Mouse (Mus musculus): ENCODE results near the gene Tnrc6b. TPM values are rescaled to one million over a fixed set of nuclear protein-coding genes. Genes with fewer than 3 reads are reported as not detected.

Tnrc6b gene
- polyA plus RNA-seq, 1 experiment from 2014 or later = 40.1 TPM

GRCm38 (mm10) chr15:80812840-80813239 lies 101.7 kb downstream of the Tnrc6b start:
- H3K27me3 ChIP-seq (ENCODE audit: low read depth, poor library complexity, severe bottlenecking) = no peaks in the 10 kb centered on the region
- no peak overlapping the region for H3K27ac ChIP-seq

GRCm38 (mm10) chr15:80814792-80815191 lies 103.7 kb downstream of the Tnrc6b start:
- no peaks in the 10 kb centered on the region for H3K27me3 ChIP-seq (ENCODE audit: low read depth, poor library complexity, severe bottlenecking)
- peaks cover 23% of the 10 kb centered on the region for H3K36me3 ChIP-seq
- 80% methylated on average over 7 of the region's 7 CpGs for WGBS
- no peaks in the 10 kb centered on the region for H3K9me3 ChIP-seq (replicated peaks)
- H3K27ac ChIP-seq = no peak overlapping the region
- H3K4me1 ChIP-seq = peaks cover 19% of the 10 kb centered on the region
- H3K4me3 ChIP-seq = no peak overlapping the region
- DNase-seq (ENCODE audit: low spot score) = no peak

More at GRCm38 (mm10) chr15:80812840-80813239, 101.7 kb downstream of the Tnrc6b start:
- Histone ChIP-seq H3K4me3 (no peak overlapping the region), H3K4me1 (peaks cover 19% of the 10 kb centered on the region), H3K9me3 (replicated peaks) (no peaks in the 10 kb centered on the region), H3K36me3 (peaks cover 33% of the 10 kb centered on the region)
- DNase-seq (ENCODE audit: low spot score) = no peak
- 94% methylated on average over 4 of the region's 4 CpGs for WGBS

GRCm38 (mm10) chr15:80822276-80822675 lies 111.2 kb downstream of the Tnrc6b start:
- no peaks in the 10 kb centered on the region for H3K27me3 ChIP-seq (ENCODE audit: low read depth, poor library complexity, severe bottlenecking)

GRCm38 (mm10) chr15:80831170-80831569 lies 120.1 kb downstream of the Tnrc6b start:
- no peak for DNase-seq (ENCODE audit: low spot score)
- no peak overlapping the region for H3K4me3 ChIP-seq
- no peaks in the 10 kb centered on the region for H3K27me3 ChIP-seq (ENCODE audit: low read depth, poor library complexity, severe bottlenecking)
- 84% methylated on average over 3 of the region's 3 CpGs for WGBS
- H3K4me1 ChIP-seq = no peaks in the 10 kb centered on the region
- H3K36me3 ChIP-seq = no peaks in the 10 kb centered on the region
- no peak overlapping the region for H3K27ac ChIP-seq
- H3K9me3 ChIP-seq (replicated peaks) = no peaks in the 10 kb centered on the region

More at GRCm38 (mm10) chr15:80822276-80822675, 111.2 kb downstream of the Tnrc6b start:
- Histone ChIP-seq H3K4me1 (no peaks in the 10 kb centered on the region), H3K9me3 (replicated peaks) (no peaks in the 10 kb centered on the region), H3K27ac (no peak overlapping the region), H3K4me3 (no peak overlapping the region), H3K36me3 (peaks cover 6% of the 10 kb centered on the region; the same call in 1 of the 2 replicates)
- no peak for DNase-seq (ENCODE audit: low spot score)
- 6% methylated on average over 1 of the region's 1 CpGs for WGBS

GRCm38 (mm10) chr15:80832808-80833207 lies 121.7 kb downstream of the Tnrc6b start:
- Histone ChIP-seq H3K27me3 (ENCODE audit: low read depth, poor library complexity, severe bottlenecking) (no peaks in the 10 kb centered on the region), H3K36me3 (no peaks in the 10 kb centered on the region), H3K27ac (no peak overlapping the region), H3K4me3 (no peak overlapping the region), H3K9me3 (replicated peaks) (no peaks in the 10 kb centered on the region), H3K4me1 (no peaks in the 10 kb centered on the region)
- no peak for DNase-seq (ENCODE audit: low spot score)
- WGBS = 71% methylated on average over 3 of the region's 3 CpGs

- WGBS = 80% methylated on average over 3 of the region's 3 CpGs
Measured at GRCm38 (mm10) chr15:80836246-80836645, 125.1 kb downstream of the Tnrc6b start.

GRCm38 (mm10) chr15:80838836-80839235 lies 127.7 kb downstream of the Tnrc6b start:
- no peak overlapping the region for H3K4me3 ChIP-seq
- no peak for DNase-seq (ENCODE audit: low spot score)
- H3K27ac ChIP-seq = no peak overlapping the region
- no peaks in the 10 kb centered on the region for H3K36me3 ChIP-seq
- no peaks in the 10 kb centered on the region for H3K27me3 ChIP-seq (ENCODE audit: low read depth, poor library complexity, severe bottlenecking)
- no peaks in the 10 kb centered on the region for H3K9me3 ChIP-seq (replicated peaks)
- WGBS = 48% methylated on average over 4 of the region's 4 CpGs
- peaks cover 5% of the 10 kb centered on the region; the same call in 1 of the 2 replicates for H3K4me1 ChIP-seq

More at GRCm38 (mm10) chr15:80836246-80836645, 125.1 kb downstream of the Tnrc6b start:
- Histone ChIP-seq H3K27ac (no peak overlapping the region), H3K4me3 (no peak overlapping the region), H3K36me3 (no peaks in the 10 kb centered on the region), H3K4me1 (peaks cover 5% of the 10 kb centered on the region; the same call in 1 of the 2 replicates), H3K27me3 (ENCODE audit: low read depth, poor library complexity, severe bottlenecking) (no peaks in the 10 kb centered on the region), H3K9me3 (replicated peaks) (no peaks in the 10 kb centered on the region)
- no peak for DNase-seq (ENCODE audit: low spot score)

- no peak overlapping the region for H3K27ac ChIP-seq
- H3K9me3 ChIP-seq (replicated peaks) = no peaks in the 10 kb centered on the region
- no peak for DNase-seq (ENCODE audit: low spot score)
- no peaks in the 10 kb centered on the region for H3K36me3 ChIP-seq
- no peaks in the 10 kb centered on the region for H3K27me3 ChIP-seq (ENCODE audit: low read depth, poor library complexity, severe bottlenecking)
- peaks cover 5% of the 10 kb centered on the region; the same call in 1 of the 2 replicates for H3K4me1 ChIP-seq
- H3K4me3 ChIP-seq = no peak overlapping the region
- WGBS = 72% methylated on average over 9 of the region's 9 CpGs
Measured at GRCm38 (mm10) chr15:80839653-80840420, 128.7 kb downstream of the Tnrc6b start.

- Histone ChIP-seq H3K27ac (no peak overlapping the region), H3K4me1 (no peaks in the 10 kb centered on the region), H3K4me3 (no peak overlapping the region), H3K27me3 (ENCODE audit: low read depth, poor library complexity, severe bottlenecking) (no peaks in the 10 kb centered on the region), H3K9me3 (replicated peaks) (no peaks in the 10 kb centered on the region), H3K36me3 (peaks cover 8% of the 10 kb centered on the region)
- DNase-seq (ENCODE audit: low spot score) = no peak
- WGBS = 91% methylated on average over 1 of the region's 1 CpGs
Measured at GRCm38 (mm10) chr15:80844262-80844661, 133.1 kb downstream of the Tnrc6b start.

GRCm38 (mm10) chr15:80844926-80845325 lies 133.8 kb downstream of the Tnrc6b start:
- WGBS = 88% methylated on average over 2 of the region's 2 CpGs
- no peak for DNase-seq (ENCODE audit: low spot score)
- no peak overlapping the region for H3K4me3 ChIP-seq
- H3K27ac ChIP-seq = no peak overlapping the region
- H3K27me3 ChIP-seq (ENCODE audit: low read depth, poor library complexity, severe bottlenecking) = no peaks in the 10 kb centered on the region
- peaks cover 15% of the 10 kb centered on the region for H3K36me3 ChIP-seq
- no peaks in the 10 kb centered on the region for H3K4me1 ChIP-seq
- H3K9me3 ChIP-seq (replicated peaks) = no peaks in the 10 kb centered on the region

- WGBS = 78% methylated on average over 8 of the region's 8 CpGs
- H3K27me3 ChIP-seq (ENCODE audit: low read depth, poor library complexity, severe bottlenecking) = no peaks in the 10 kb centered on the region
- H3K9me3 ChIP-seq (replicated peaks) = no peaks in the 10 kb centered on the region
- peaks cover 37% of the 10 kb centered on the region for H3K36me3 ChIP-seq
- H3K27ac ChIP-seq = peak overlapping the region; percentile 9; the same call in 1 of the 2 replicates
- no peak for DNase-seq (ENCODE audit: low spot score)
- H3K4me1 ChIP-seq = no peaks in the 10 kb centered on the region
- H3K4me3 ChIP-seq = no peak overlapping the region
Measured at GRCm38 (mm10) chr15:80850004-80850403, 138.9 kb downstream of the Tnrc6b start.

GRCm38 (mm10) chr15:80850682-80851475 lies 139.8 kb downstream of the Tnrc6b start:
- 91% methylated on average over 7 of the region's 7 CpGs for WGBS
- Histone ChIP-seq H3K4me3 (no peak overlapping the region), H3K27ac (no peak overlapping the region), H3K4me1 (no peaks in the 10 kb centered on the region), H3K27me3 (ENCODE audit: low read depth, poor library complexity, severe bottlenecking) (no peaks in the 10 kb centered on the region), H3K36me3 (peaks cover 37% of the 10 kb centered on the region), H3K9me3 (replicated peaks) (no peaks in the 10 kb centered on the region)
- no peak for DNase-seq (ENCODE audit: low spot score)

- 95% methylated on average over 5 of the region's 5 CpGs for WGBS
- Histone ChIP-seq H3K36me3 (peaks cover 37% of the 10 kb centered on the region), H3K9me3 (replicated peaks) (no peaks in the 10 kb centered on the region)
Measured at GRCm38 (mm10) chr15:80852122-80852521, 141.0 kb downstream of the Tnrc6b start.

More at GRCm38 (mm10) chr15:80852122-80852521, 141.0 kb downstream of the Tnrc6b start:
- Histone ChIP-seq H3K4me1 (no peaks in the 10 kb centered on the region), H3K27me3 (ENCODE audit: low read depth, poor library complexity, severe bottlenecking) (no peaks in the 10 kb centered on the region), H3K4me3 (no peak overlapping the region), H3K27ac (no peak overlapping the region)
- DNase-seq (ENCODE audit: low spot score) = no peak

Measured in limb, embryonic 10.5 days (tissue).